Mouse (Mus musculus) cerebellum, adult 2 months (tissue): ENCODE results near the gene Enpp1. TPM values are rescaled to one million over a fixed set of nuclear protein-coding genes. Genes with fewer than 3 reads are reported as not detected.

Experiments used
- DNase-seq, 2 experiments: peaks; one replicate each; pipeline ENCODE4 v3.0.0; 2021
- H3K27ac ChIP-seq: fragments of 200-500 bp; 2 replicates; pipeline ENCODE4 v1.5.1; 2012; ENCODE audit warnings: low read length, control low read depth, inconsistent platforms; ENCODE audit not compliant: insufficient read depth
- H3K27me3 ChIP-seq: fragments of 200-500 bp; 2 replicates; pipeline ENCODE4 v1.6.1; 2012; ENCODE audit warnings: inconsistent platforms, mild to moderate bottlenecking, low read length, moderate library complexity; ENCODE audit not compliant: control insufficient read depth, insufficient read depth
- H3K4me1 ChIP-seq: fragments of 200-500 bp; 2 replicates; pipeline ENCODE4 v1.6.1; 2011; ENCODE audit warnings: low read length; ENCODE audit not compliant: control insufficient read depth, insufficient read depth
- H3K4me3 ChIP-seq: fragments of 200-500 bp; replicated peaks from 2 replicates; pipeline ENCODE3; 2011; ENCODE audit warnings: mild to moderate bottlenecking, low read depth, low read length, control low read depth; ENCODE audit not compliant: insufficient read depth
- CTCF ChIP-seq: fragments of 200-500 bp; IDR thresholded peaks from 2 replicates; pipeline ENCODE4 v1.5.1; 2011; ENCODE audit warnings: low read depth, mild to moderate bottlenecking, control low read depth, low read length, moderate library complexity, borderline replicate concordance; ENCODE audit not compliant: insufficient read depth
- POLR2A ChIP-seq: fragments of 200-500 bp; IDR thresholded peaks from 2 replicates; pipeline ENCODE4 v1.6.1; 2011; ENCODE audit warnings: low read length, control low read depth, borderline replicate concordance; ENCODE audit not compliant: insufficient read depth
- WGBS: fragments of 180-500 bp; shearing (Covaris S2); methylation state at CpG from one replicate; pipeline ENCODE4 v1.1.7; 2018; 5-methylcytosine and 5-hydroxymethylcytosine counted together
- polyA plus RNA-seq: library from polyadenylated mRNA; depleted of rRNA; stranded (reverse); fragments of >200 nt; gene quantifications from 2 replicates; pipeline ENCODE4 v1.2.3, GENCODE M21; 2012

Gene Enpp1
- polyA plus RNA-seq, 1 experiment, result 4.0 TPM

- TF ChIP-seq CTCF, result no peak
- TF ChIP-seq POLR2A, result no peak
Measured at GRCm38 (mm10) chr10:24672948-24673347, 39.0 kb downstream of the Enpp1 start.

GRCm38 (mm10) chr10:24670548-24670947, 41.4 kb downstream of the Enpp1 start:
- no peak for TF ChIP-seq CTCF
- TF ChIP-seq POLR2A, result no peak
- no peak overlapping the region for H3K4me3 ChIP-seq
- H3K27me3 ChIP-seq, result no peaks in the 10 kb centered on the region
- H3K4me1 ChIP-seq, result no peaks in the 10 kb centered on the region
- no peak for DNase-seq
- H3K27ac ChIP-seq, result no peak overlapping the region
- WGBS, result 91% methylated on average over 6 of the region's 6 CpGs

More at GRCm38 (mm10) chr10:24672948-24673347, 39.0 kb downstream of the Enpp1 start:
- Histone ChIP-seq H3K4me3 (no peak overlapping the region), H3K27ac (no peak overlapping the region), H3K27me3 (no peaks in the 10 kb centered on the region), H3K4me1 (no peaks in the 10 kb centered on the region)
- 99% methylated on average over 2 of the region's 2 CpGs for WGBS
- no peak for DNase-seq

- no peak overlapping the region for H3K4me3 ChIP-seq
- 91% methylated on average over 11 of the region's 11 CpGs for WGBS
- no peak overlapping the region for H3K27ac ChIP-seq
- no peaks in the 10 kb centered on the region for H3K4me1 ChIP-seq
- no peaks in the 10 kb centered on the region for H3K27me3 ChIP-seq
- TF ChIP-seq POLR2A, result no peak
- TF ChIP-seq CTCF, result no peak
- no peak for DNase-seq
Measured at GRCm38 (mm10) chr10:24650990-24651569, 60.9 kb downstream of the Enpp1 start.

- Histone ChIP-seq H3K4me3 (no peak overlapping the region), H3K4me1 (no peaks in the 10 kb centered on the region), H3K27ac (no peak overlapping the region), H3K27me3 (no peaks in the 10 kb centered on the region)
- no peak for DNase-seq
- TF ChIP-seq POLR2A, result no peak
- TF ChIP-seq CTCF, result no peak
- WGBS, result 89% methylated on average over 6 of the region's 6 CpGs
Measured at GRCm38 (mm10) chr10:24647996-24648738, 63.8 kb downstream of the Enpp1 start.

GRCm38 (mm10) chr10:24645169-24645568, 66.8 kb downstream of the Enpp1 start:
- TF ChIP-seq CTCF (no peak), POLR2A (no peak)
- no peak overlapping the region for H3K27ac ChIP-seq
- H3K4me3 ChIP-seq, result no peak overlapping the region
- 94% methylated on average over 8 of the region's 8 CpGs for WGBS
- no peaks in the 10 kb centered on the region for H3K4me1 ChIP-seq
- H3K27me3 ChIP-seq, result no peaks in the 10 kb centered on the region
- no peak for DNase-seq

- TF ChIP-seq POLR2A (no peak), CTCF (no peak)
- no peaks in the 10 kb centered on the region for H3K4me1 ChIP-seq
- 83% methylated on average over 11 of the region's 11 CpGs for WGBS
- no peak for DNase-seq
- no peaks in the 10 kb centered on the region for H3K27me3 ChIP-seq
- no peak overlapping the region for H3K27ac ChIP-seq
- no peak overlapping the region for H3K4me3 ChIP-seq
Measured at GRCm38 (mm10) chr10:24642796-24643580, 69.0 kb downstream of the Enpp1 start.

- no peak for DNase-seq
- Histone ChIP-seq H3K27ac (no peak overlapping the region), H3K27me3 (no peaks in the 10 kb centered on the region), H3K4me1 (no peaks in the 10 kb centered on the region), H3K4me3 (no peak overlapping the region)
- TF ChIP-seq CTCF (no peak), POLR2A (no peak)
- WGBS, result 75% methylated on average over 14 of the region's 14 CpGs
Measured at GRCm38 (mm10) chr10:24641416-24642140, 70.4 kb downstream of the Enpp1 start.
